Mouse (Mus musculus) heart, postnatal 0 days (tissue): ENCODE measurements around the gene Olfr764-ps1. TPM values are rescaled to one million over a fixed set of nuclear protein-coding genes. Genes with fewer than 3 reads are reported as not detected.
"Not testable (repeated sequence)": the region's sequence is repeated elsewhere in the genome, so short reads cannot be mapped to it uniquely, and the experiment has no call there.

Experiments
- ATAC-seq: fragments of 200-750 bp; cut with Nextera tagmentation; 2 replicates; pipeline ENCODE4 v1.8.0; 2017; ENCODE audit warnings: low read depth, moderate number of reproducible peaks, moderate library complexity; ENCODE audit not compliant: insufficient read depth
- DNase-seq: peaks from one replicate; pipeline ENCODE4 v3.0.0-alpha.2; 2016; ENCODE audit warnings: low spot score
- H3K27ac ChIP-seq: fragments of 300-500 bp; sonication (generic); 2 replicates; pipeline ENCODE4 v1.5.1; 2014; ENCODE audit warnings: low read depth, mild to moderate bottlenecking
- H3K27me3 ChIP-seq: fragments of 300-500 bp; sonication (generic); 2 replicates; pipeline ENCODE4 v1.6.1; 2014; ENCODE audit warnings: low read length, mixed read lengths; ENCODE audit not compliant: control insufficient read depth, insufficient read depth
- H3K36me3 ChIP-seq: fragments of 300-500 bp; sonication (generic); replicated peaks from 2 replicates; pipeline ENCODE4 v1.6.1; 2014; ENCODE audit warnings: low read length, mixed read lengths; ENCODE audit not compliant: control insufficient read depth, insufficient read depth
- H3K4me1 ChIP-seq: fragments of 300-500 bp; sonication (generic); 2 replicates; pipeline ENCODE4 v1.6.1; 2014; ENCODE audit warnings: antibody characterized with exemption; ENCODE audit not compliant: control insufficient read depth, insufficient read depth
- H3K4me2 ChIP-seq: fragments of 300-500 bp; sonication (generic); 2 replicates; pipeline ENCODE4 v1.6.1; 2014; ENCODE audit warnings: low read depth, mild to moderate bottlenecking, low read length, moderate library complexity
- H3K4me3 ChIP-seq: fragments of 300-500 bp; sonication (generic); 2 replicates; pipeline ENCODE4 v1.5.1; 2014; ENCODE audit warnings: low read depth, low read length
- H3K9ac ChIP-seq: fragments of 300-500 bp; sonication (generic); replicated peaks from 2 replicates; pipeline ENCODE4 v1.6.1; 2014; ENCODE audit warnings: low read depth, low read length, mixed read lengths
- H3K9me3 ChIP-seq: fragments of 300-500 bp; sonication (generic); replicated peaks from 2 replicates; pipeline ENCODE4 v1.6.1; 2016; ENCODE audit warnings: low read length; ENCODE audit not compliant: control insufficient read depth
- CTCF ChIP-seq: IDR thresholded peaks from 2 replicates; pipeline ENCODE4 v1.5.1; 2016; ENCODE audit warnings: antibody characterized with exemption, control low read depth, low read depth
- EP300 ChIP-seq: IDR thresholded peaks from 2 replicates; pipeline ENCODE4 v1.6.1; 2016; ENCODE audit warnings: antibody characterized with exemption, low read depth
- WGBS: fragments of 180-500 bp; shearing (Covaris S2); extraction: QIAGEN DNeasy Blood & Tissue Kit; methylation state at CpG from one replicate; pipeline ENCODE4 v1.1.7; 2014; 5-methylcytosine and 5-hydroxymethylcytosine counted together
- polyA plus RNA-seq: library from polyadenylated mRNA; unstranded; fragments of >200 nt; fragmentation: Nextera tagmentation; extraction: Ambion mirVana; gene quantifications from 2 replicates; pipeline ENCODE4 v1.2.1, GENCODE M21; 2015
- total RNA-seq: library from RNA; depleted of rRNA; stranded (reverse); fragments of >200 nt; gene quantifications from 2 replicates; pipeline ENCODE4 v1.2.3, GENCODE M21; 2014; ENCODE audit warnings: low replicate concordance; rRNA removed

Olfr764-ps1 gene
- not detected in 2 replicates for total RNA-seq
- not detected in 2 replicates for polyA plus RNA-seq

- 57% methylated on average over 3 of the region's 3 CpGs for WGBS
- Histone ChIP-seq H3K27me3 (no peaks in the 10 kb centered on the region), H3K36me3 (no peaks in the 10 kb centered on the region), H3K4me2 (no peak within 1 kb of the TSS), H3K9me3 (no peaks in the 10 kb centered on the region), H3K9ac (no peak within 1 kb of the TSS), H3K4me1 (no peaks in the 10 kb centered on the region), H3K4me3 (no peak within 1 kb of the TSS), H3K27ac (no peak within 1 kb of the TSS)
- DNase-seq = no peak
- TF ChIP-seq CTCF (no peak), EP300 (no peak)
- ATAC-seq = no peak
Measured at GRCm38 (mm10) chr10:129039796-129040195, at the start of gene Olfr764-ps1. Olfr764-ps1 (minus strand) TSS chr10:129039896.

GRCm38 (mm10) chr10:129082810-129083209, 43.1 kb upstream of the Olfr764-ps1 start, which contains the start of gene Olfr767:
Olfr767 (minus strand) TSS chr10:129082910.
- not testable (repeated sequence) for H3K27me3 ChIP-seq, H3K4me3 ChIP-seq, DNase-seq, H3K27ac ChIP-seq, H3K9me3 ChIP-seq, ATAC-seq, H3K4me2 ChIP-seq, H3K36me3 ChIP-seq, H3K9ac ChIP-seq, H3K4me1 ChIP-seq

- Histone ChIP-seq H3K27ac (no peak within 1 kb of the TSS), H3K4me3 (no peak within 1 kb of the TSS), H3K4me1 (no peaks in the 10 kb centered on the region), H3K36me3 (no peaks in the 10 kb centered on the region), H3K4me2 (no peak within 1 kb of the TSS), H3K9me3 (no peaks in the 10 kb centered on the region), H3K9ac (no peak within 1 kb of the TSS), H3K27me3 (no peaks in the 10 kb centered on the region)
- no peak for TF ChIP-seq CTCF
- no peak for TF ChIP-seq EP300
- no peak for DNase-seq
- no peak for ATAC-seq
- WGBS = 70% methylated on average over 2 of the region's 2 CpGs
Measured at GRCm38 (mm10) chr10:129068877-129069276, 29.2 kb upstream of the Olfr764-ps1 start, which contains the start of gene Olfr766-ps1. Olfr766-ps1 (minus strand) TSS chr10:129068977.

- H3K27me3 ChIP-seq, ATAC-seq, H3K4me1 ChIP-seq, H3K9me3 ChIP-seq, H3K4me3 ChIP-seq, DNase-seq, H3K9ac ChIP-seq, H3K36me3 ChIP-seq, H3K4me2 ChIP-seq, H3K27ac ChIP-seq: not testable (repeated sequence)
Measured at GRCm38 (mm10) chr10:129049898-129050297, 10.2 kb upstream of the Olfr764-ps1 start, which contains the start of gene Olfr765. Olfr765 (minus strand) TSS chr10:129049998.

- Histone ChIP-seq H3K27ac (no peak overlapping the region), H3K4me2 (no peak overlapping the region), H3K36me3 (no peaks in the 10 kb centered on the region), H3K9ac (no peak overlapping the region), H3K27me3 (no peaks in the 10 kb centered on the region), H3K4me3 (no peak overlapping the region), H3K9me3 (no peaks in the 10 kb centered on the region), H3K4me1 (no peaks in the 10 kb centered on the region)
- no peak for ATAC-seq
- TF ChIP-seq CTCF = no peak
- no peak for TF ChIP-seq EP300
- no peak for DNase-seq
- 74% methylated on average over 2 of the region's 2 CpGs for WGBS
Measured at GRCm38 (mm10) chr10:129028343-129028742, 11.4 kb downstream of the Olfr764-ps1 start.

- ATAC-seq = no peak
- Histone ChIP-seq H3K27ac (no peak overlapping the region), H3K9ac (no peak overlapping the region), H3K36me3 (no peaks in the 10 kb centered on the region), H3K4me1 (no peaks in the 10 kb centered on the region), H3K9me3 (no peaks in the 10 kb centered on the region), H3K4me3 (no peak overlapping the region), H3K4me2 (no peak overlapping the region), H3K27me3 (no peaks in the 10 kb centered on the region)
- no peak for DNase-seq
- 58% methylated on average over 3 of the region's 3 CpGs for WGBS
- TF ChIP-seq EP300 = no peak
- peak; percentile 57 for TF ChIP-seq CTCF
Measured at GRCm38 (mm10) chr10:129026018-129026662, 13.6 kb downstream of the Olfr764-ps1 start.
